11 mouse cellular contexts compared by ENCODE assay signal in genomic region chr7:136797780-136798435, GRCm38 (mm10).
DNase-seq lines count a peak whose midpoint lies in the region; ATAC-seq and TF ChIP-seq lines count a peak whose summit lies in the region.
"Had no signal": no experiment of that assay in that cellular context is flagged by ENCODE, and none has a peak within 500 bp of the region (broad histone marks: within the 10 kb centered on the region; RNA-seq: fewer than 3 reads in every experiment).

No protein-coding gene starts in this region.

- no peak overlapping the region for H3K4me2 ChIP-seq in forebrain, embryonic 16.5 days (ENCODE audit: low read length)
- no peak overlapping the region for H3K4me2 ChIP-seq in liver, postnatal 0 days (ENCODE audit: low read depth, low read length)
- H3K4me2 ChIP-seq in neural tube, embryonic 13.5 days = no peak overlapping the region

- no peak for TF ChIP-seq EP300 in liver, postnatal 0 days (IDR thresholded peaks at IDR 0.05; ENCODE audit: low read depth)

- H3K9me3 ChIP-seq in forebrain, embryonic 10.5 days = no peaks in the 10 kb centered on the region
- no peaks in the 10 kb centered on the region for H3K9me3 ChIP-seq in forebrain, embryonic 16.5 days (ENCODE audit: control insufficient read depth, low read length)
- H3K9me3 ChIP-seq in liver, postnatal 0 days (ENCODE audit: low read length) = no peaks in the 10 kb centered on the region
- no peaks in the 10 kb centered on the region for H3K9me3 ChIP-seq in neural tube, embryonic 13.5 days

- TF ChIP-seq CTCF in liver, postnatal 0 days (IDR thresholded peaks at IDR 0.05; ENCODE audit: low read depth) = no peak

- H3K4me3 ChIP-seq in forebrain, embryonic 10.5 days = no peak overlapping the region
- no peak overlapping the region for H3K4me3 ChIP-seq in forebrain, embryonic 16.5 days (replicated peaks; ENCODE audit: low read length)
- H3K4me3 ChIP-seq in liver, postnatal 0 days (ENCODE audit: low read depth, low read length) = no peak overlapping the region
- no peak overlapping the region for H3K4me3 ChIP-seq in neural tube, embryonic 13.5 days
- H3K4me3 ChIP-seq: erythroblast, embryonic 14.5 days had no signal

- no peaks in the 10 kb centered on the region for H3K36me3 ChIP-seq in forebrain, embryonic 10.5 days (replicated peaks)
- no peaks in the 10 kb centered on the region for H3K36me3 ChIP-seq in forebrain, embryonic 16.5 days (ENCODE audit: control insufficient read depth, insufficient read depth)
- H3K36me3 ChIP-seq in liver, postnatal 0 days (replicated peaks; ENCODE audit: insufficient read depth, low read length) = no peaks in the 10 kb centered on the region
- H3K36me3 ChIP-seq in neural tube, embryonic 13.5 days = no peaks in the 10 kb centered on the region

- no peak for ATAC-seq in forebrain, embryonic 16.5 days
- no peak for ATAC-seq in liver, postnatal 0 days
- peak; percentile 36; the same call in 1 of the 2 replicates for ATAC-seq in neural tube, embryonic 13.5 days (ENCODE audit: low read depth)

- no peak overlapping the region for H3K9ac ChIP-seq in forebrain, embryonic 16.5 days (replicated peaks; ENCODE audit: low read depth, low read length)
- H3K9ac ChIP-seq in liver, postnatal 0 days (replicated peaks) = no peak overlapping the region
- H3K9ac ChIP-seq in neural tube, embryonic 13.5 days = no peak overlapping the region

- 39% methylated on average over 11 of the region's 11 CpGs for WGBS in forebrain, embryonic 10.5 days
- 40% methylated on average over 11 of the region's 11 CpGs for WGBS in forebrain, embryonic 16.5 days
- WGBS in liver, postnatal 0 days (ENCODE audit: insufficient replicate concordance) = 57% methylated on average over 11 of the region's 11 CpGs
- WGBS in neural tube, embryonic 13.5 days = 15% methylated on average over 11 of the region's 11 CpGs

- DNase-seq in forebrain, embryonic 10.5 days (ENCODE audit: extremely low spot score, low spot score) = peak; percentile 29
- peak; percentile 19 for DNase-seq in liver
- no peak for DNase-seq in liver, postnatal 0 days
- peak; percentile 76 for DNase-seq in hindlimb bud, embryonic 11.5 days (ENCODE audit: extremely low spot score, low read depth, low spot score)
- no peak for DNase-seq in layer of hippocampus, adult 9-10 months (ENCODE audit: low spot score)
- DNase-seq in urinary bladder, postnatal 25 days (ENCODE audit: low spot score) = no peak
- DNase-seq: kidney, adult 18-20 months had no signal

- peaks cover 26% of the 10 kb centered on the region for H3K4me1 ChIP-seq in forebrain, embryonic 10.5 days
- H3K4me1 ChIP-seq in forebrain, embryonic 16.5 days (replicated peaks; ENCODE audit: control insufficient read depth, insufficient read depth, low read length) = no peaks in the 10 kb centered on the region
- H3K4me1 ChIP-seq in liver, postnatal 0 days (ENCODE audit: insufficient read depth) = no peaks in the 10 kb centered on the region
- peaks cover 13% of the 10 kb centered on the region for H3K4me1 ChIP-seq in neural tube, embryonic 13.5 days (replicated peaks)

- H3K27me3 ChIP-seq in forebrain, embryonic 10.5 days (ENCODE audit: poor library complexity, severe bottlenecking) = peaks cover 42% of the 10 kb centered on the region
- no peaks in the 10 kb centered on the region for H3K27me3 ChIP-seq in forebrain, embryonic 16.5 days (replicated peaks; ENCODE audit: control insufficient read depth, insufficient read depth, low read length)
- no peaks in the 10 kb centered on the region for H3K27me3 ChIP-seq in liver, postnatal 0 days (ENCODE audit: insufficient read depth, low read length)
- H3K27me3 ChIP-seq in neural tube, embryonic 13.5 days = no peaks in the 10 kb centered on the region

- H3K27ac ChIP-seq in forebrain, embryonic 10.5 days = no peak overlapping the region
- H3K27ac ChIP-seq in forebrain, embryonic 16.5 days (ENCODE audit: low read length) = no peak overlapping the region
- H3K27ac ChIP-seq in liver, postnatal 0 days (ENCODE audit: low read depth) = no peak overlapping the region
- H3K27ac ChIP-seq in neural tube, embryonic 13.5 days (replicated peaks) = peak overlapping the region; percentile 10; the same call in 1 of the 2 replicates
- H3K27ac ChIP-seq: macrophage had no signal

Comparison
In these comparisons a context has a peak if more than half of its experiments do, and no peak if none do; other contexts are left out.
1. DNase-seq: peak in forebrain, embryonic 10.5 days (single experiment), liver (single experiment) and hindlimb bud, embryonic 11.5 days (single experiment); none in liver, postnatal 0 days (single experiment), layer of hippocampus, adult 9-10 months (single experiment) and urinary bladder, postnatal 25 days (single experiment).